Mouse (Mus musculus) left cerebral cortex, adult 8-10 months (tissue): ENCODE results near the gene Spata5. TPM values are rescaled to one million over a fixed set of nuclear protein-coding genes. Genes with fewer than 3 reads are reported as not detected.
"Not testable (repeated sequence)": the region's sequence is repeated elsewhere in the genome, so short reads cannot be mapped to it uniquely, and the experiment has no call there.

Source experiments
- DNase-seq, 2 experiments: peaks; one replicate each; pipeline ENCODE4 v3.0.0; 2022; ENCODE audit warnings: low spot score in 2 of 2
- total RNA-seq, 4 experiments: library from RNA; stranded (reverse); gene quantifications; 2 replicates each; pipeline ENCODE4 v1.2.4; 2022

Gene Spata5
- total RNA-seq, 4 experiments from 2014 or later = 23.0 to 30.8 (median 28.4) TPM

GRCm38 (mm10) chr3:37510055-37511032 lies 90.6 kb downstream of the Spata5 start:
- DNase-seq = no peak

GRCm38 (mm10) chr3:37515485-37515884 lies 95.8 kb downstream of the Spata5 start:
- no peak for DNase-seq

- no peak for DNase-seq
Measured at GRCm38 (mm10) chr3:37516379-37516778, 96.7 kb downstream of the Spata5 start.

- DNase-seq = no peak
Measured at GRCm38 (mm10) chr3:37518611-37519010, 98.9 kb downstream of the Spata5 start.

GRCm38 (mm10) chr3:37520334-37521023 lies 100.8 kb downstream of the Spata5 start:
- DNase-seq = no peak

- no peak for DNase-seq
Measured at GRCm38 (mm10) chr3:37532079-37532478, 112.4 kb downstream of the Spata5 start.

GRCm38 (mm10) chr3:37540701-37541100 lies 121.0 kb downstream of the Spata5 start:
- not testable (repeated sequence) for DNase-seq

GRCm38 (mm10) chr3:37546351-37546750 lies 126.7 kb downstream of the Spata5 start:
- DNase-seq = no peak

- no peak for DNase-seq
Measured at GRCm38 (mm10) chr3:37550190-37550589, 130.5 kb downstream of the Spata5 start.

GRCm38 (mm10) chr3:37550594-37550993 lies 130.9 kb downstream of the Spata5 start:
- DNase-seq = no peak

- DNase-seq = no peak
Measured at GRCm38 (mm10) chr3:37551486-37551885, 131.8 kb downstream of the Spata5 start.

- no peak for DNase-seq
Measured at GRCm38 (mm10) chr3:37552244-37552643, 132.5 kb downstream of the Spata5 start.

- no peak for DNase-seq
Measured at GRCm38 (mm10) chr3:37553371-37554033, 133.8 kb downstream of the Spata5 start.

- DNase-seq = no peak
Measured at GRCm38 (mm10) chr3:37556412-37557113, 136.9 kb downstream of the Spata5 start.

- DNase-seq = no peak
Measured at GRCm38 (mm10) chr3:37557741-37558479, 138.2 kb downstream of the Spata5 start.

- DNase-seq = no peak
Measured at GRCm38 (mm10) chr3:37559339-37559738, 139.6 kb downstream of the Spata5 start.

GRCm38 (mm10) chr3:37561466-37561865 lies 141.8 kb downstream of the Spata5 start:
- DNase-seq = no peak

GRCm38 (mm10) chr3:37566097-37566496 lies 146.4 kb downstream of the Spata5 start:
- DNase-seq = no peak

GRCm38 (mm10) chr3:37567505-37567904 lies 147.8 kb downstream of the Spata5 start:
- no peak for DNase-seq

GRCm38 (mm10) chr3:37568780-37569179 lies 149.1 kb downstream of the Spata5 start:
- DNase-seq = no peak
